Mouse (Mus musculus) liver, postnatal 0 days (tissue): ENCODE results near the gene Hist1h3a. TPM values are rescaled to one million over a fixed set of nuclear protein-coding genes. Genes with fewer than 3 reads are reported as not detected.

Source experiments
- ATAC-seq: fragments of 200-750 bp; cut with Nextera tagmentation; 2 replicates; pipeline ENCODE4 v1.8.0; 2017; ENCODE audit warnings: mild to moderate bottlenecking, moderate library complexity
- DNase-seq: peaks from one replicate; pipeline ENCODE4 v3.0.0-alpha.2; 2016
- H3K27ac ChIP-seq: fragments of 300-500 bp; sonication (generic); 2 replicates; pipeline ENCODE4 v1.5.1; 2014; ENCODE audit warnings: antibody characterized with exemption, moderate library complexity, mild to moderate bottlenecking, low read depth
- H3K27me3 ChIP-seq: fragments of 300-500 bp; sonication (generic); 2 replicates; pipeline ENCODE4 v1.6.1; 2014; ENCODE audit warnings: low read length, control low read depth, mixed read lengths; ENCODE audit not compliant: insufficient read depth
- H3K36me3 ChIP-seq: fragments of 300-500 bp; sonication (generic); replicated peaks from 2 replicates; pipeline ENCODE4 v1.6.1; 2014; ENCODE audit warnings: mild to moderate bottlenecking, control low read depth, low read length, moderate library complexity, mixed read lengths; ENCODE audit not compliant: insufficient read depth
- H3K4me1 ChIP-seq: fragments of 300-500 bp; sonication (generic); 2 replicates; pipeline ENCODE4 v1.6.1; 2014; ENCODE audit warnings: antibody characterized with exemption, mild to moderate bottlenecking, control low read depth; ENCODE audit not compliant: insufficient read depth
- H3K4me2 ChIP-seq: fragments of 300-500 bp; sonication (generic); 2 replicates; pipeline ENCODE4 v1.6.1; 2014; ENCODE audit warnings: low read depth, mild to moderate bottlenecking, low read length, moderate library complexity, mixed read lengths
- H3K4me3 ChIP-seq: fragments of 300-500 bp; sonication (generic); 2 replicates; pipeline ENCODE4 v1.5.1; 2014; ENCODE audit warnings: low read depth, low read length
- H3K9ac ChIP-seq: fragments of 300-500 bp; sonication (generic); replicated peaks from 2 replicates; pipeline ENCODE4 v1.6.1; 2014; ENCODE audit warnings: mild to moderate bottlenecking, moderate library complexity
- H3K9me3 ChIP-seq: fragments of 300-500 bp; sonication (generic); 2 replicates; pipeline ENCODE4 v1.6.1; 2016; ENCODE audit warnings: mild to moderate bottlenecking, control low read depth, low read length, mixed read lengths
- CTCF ChIP-seq: sonication (generic); IDR thresholded peaks from 2 replicates; pipeline ENCODE4 v1.5.1; 2016; ENCODE audit warnings: antibody characterized with exemption, low read depth
- EP300 ChIP-seq: IDR thresholded peaks from 2 replicates; pipeline ENCODE4 v1.6.1; 2016; ENCODE audit warnings: antibody characterized with exemption, low read depth, mild to moderate bottlenecking
- WGBS: fragments of 180-500 bp; shearing (Covaris S2); extraction: QIAGEN DNeasy Blood & Tissue Kit; methylation state at CpG from one replicate; pipeline ENCODE4 v1.1.7; 2014; ENCODE audit not compliant: insufficient replicate concordance; 5-methylcytosine and 5-hydroxymethylcytosine counted together
- polyA plus RNA-seq: library from polyadenylated mRNA; unstranded; fragments of >200 nt; fragmentation: Nextera tagmentation; extraction: Ambion mirVana; gene quantifications from 2 replicates; pipeline ENCODE4 v1.2.1, GENCODE M21; 2015

The Hist1h3a gene
- polyA plus RNA-seq, 1 experiment from 2014 or later = 6.1 TPM

GRCm38 (mm10) chr13:23764324-23765171 lies 2.4 kb upstream of the Hist1h3a start:
- peak overlapping the region; percentile 59 for H3K4me3 ChIP-seq
- H3K4me2 ChIP-seq = peak overlapping the region; percentile 84
- peak; percentile 45 for DNase-seq
- no peaks in the 10 kb centered on the region for H3K9me3 ChIP-seq
- WGBS = 31% methylated on average over 12 of the region's 12 CpGs
- TF ChIP-seq EP300 = peak; percentile 55
- no peak for TF ChIP-seq CTCF
- H3K27ac ChIP-seq = peak overlapping the region; percentile 97
- no peaks in the 10 kb centered on the region for H3K27me3 ChIP-seq
- H3K9ac ChIP-seq = peak overlapping the region; percentile 79
- H3K36me3 ChIP-seq = no peaks in the 10 kb centered on the region
- H3K4me1 ChIP-seq = peaks cover 20% of the 10 kb centered on the region
- no peak for ATAC-seq

- H3K36me3 ChIP-seq = no peaks in the 10 kb centered on the region
- no peak for TF ChIP-seq CTCF
- peak; percentile 68 for TF ChIP-seq EP300
- H3K9ac ChIP-seq = peak within 1 kb of the TSS; percentile 79
- H3K4me3 ChIP-seq = peak within 1 kb of the TSS; percentile 59
- 3% methylated on average over 34 of the region's 34 CpGs for WGBS
- ATAC-seq = peak; percentile 34
- DNase-seq = peak; percentile 94
- H3K4me2 ChIP-seq = peak within 1 kb of the TSS; percentile 84
- no peaks in the 10 kb centered on the region for H3K9me3 ChIP-seq
- peak within 1 kb of the TSS; percentile 97 for H3K27ac ChIP-seq
- H3K4me1 ChIP-seq = peaks cover 24% of the 10 kb centered on the region
- H3K27me3 ChIP-seq = no peaks in the 10 kb centered on the region
These were observed 1.6 kb upstream of the Hist1h3a start, which contains the start of gene Hist1h1a for GRCm38 (mm10) chr13:23763586-23764323. Hist1h1a (plus strand) TSS chr13:23763666.

- H3K9me3 ChIP-seq = no peaks in the 10 kb centered on the region
- peaks cover 24% of the 10 kb centered on the region for H3K4me1 ChIP-seq
- no peak for ATAC-seq
- peak overlapping the region; percentile 79 for H3K9ac ChIP-seq
- TF ChIP-seq CTCF = no peak
- no peak for TF ChIP-seq EP300
- H3K4me2 ChIP-seq = peak overlapping the region; percentile 84
- H3K36me3 ChIP-seq = no peaks in the 10 kb centered on the region
- 1% methylated on average over 10 of the region's 10 CpGs for WGBS
- H3K27me3 ChIP-seq = no peaks in the 10 kb centered on the region
- H3K27ac ChIP-seq = peak overlapping the region; percentile 97
- peak overlapping the region; percentile 59 for H3K4me3 ChIP-seq
- no peak for DNase-seq
These were observed 1.0 kb upstream of the Hist1h3a start for GRCm38 (mm10) chr13:23763242-23763585.

- WGBS = under 1% methylated on average over 62 of the region's 72 CpGs
- DNase-seq (peak; percentile 99), ATAC-seq (peak; percentile 69)
- TF ChIP-seq EP300 = peak; percentile 93
- no peak for TF ChIP-seq CTCF
- H3K4me3 ChIP-seq = peak within 1 kb of the TSS; percentile 59
- H3K9me3 ChIP-seq = no peaks in the 10 kb centered on the region
- peak within 1 kb of the TSS; percentile 84 for H3K4me2 ChIP-seq
- H3K36me3 ChIP-seq = no peaks in the 10 kb centered on the region
- no peaks in the 10 kb centered on the region for H3K27me3 ChIP-seq
- peak within 1 kb of the TSS; percentile 97 for H3K27ac ChIP-seq
- H3K9ac ChIP-seq = peak within 1 kb of the TSS; percentile 75
- peaks cover 24% of the 10 kb centered on the region for H3K4me1 ChIP-seq
These were observed 968 bp downstream of the Hist1h3a start, which contains the start of gene Hist1h4a for GRCm38 (mm10) chr13:23760972-23761864. Hist1h4a (minus strand) TSS chr13:23761230.

- Histone ChIP-seq H3K27me3 (no peaks in the 10 kb centered on the region), H3K9ac (peak overlapping the region; percentile 66), H3K27ac (peak overlapping the region; percentile 97), H3K36me3 (no peaks in the 10 kb centered on the region), H3K9me3 (no peaks in the 10 kb centered on the region), H3K4me1 (peaks cover 24% of the 10 kb centered on the region), H3K4me2 (peak overlapping the region; percentile 84), H3K4me3 (peak overlapping the region; percentile 59)
- no peak for ATAC-seq
- TF ChIP-seq CTCF = peak; percentile 41
- no peak for TF ChIP-seq EP300
- 2% methylated on average over 17 of the region's 27 CpGs for WGBS
- DNase-seq = peak; percentile 21
These were observed 1.8 kb downstream of the Hist1h3a start for GRCm38 (mm10) chr13:23760240-23760971.
